Mouse (Mus musculus) bone marrow macrophage, adult 2 months (primary cell): ENCODE data around the gene Klhl36. TPM values are rescaled to one million over a fixed set of nuclear protein-coding genes. Genes with fewer than 3 reads are reported as not detected.
"Not testable (repeated sequence)": the region's sequence is repeated elsewhere in the genome, so short reads cannot be mapped to it uniquely, and the experiment has no call there.

Experiments
- H3K27ac ChIP-seq: 2 replicates; pipeline ENCODE4 v1.5.1; 2012; ENCODE audit warnings: low read depth, low read length; ENCODE audit not compliant: insufficient read depth
- H3K4me1 ChIP-seq: 2 replicates; pipeline ENCODE4 v1.6.1; 2012; ENCODE audit warnings: low read length; ENCODE audit not compliant: control insufficient read depth, insufficient read depth
- H3K4me3 ChIP-seq: 2 replicates; pipeline ENCODE4 v1.5.1; 2012; ENCODE audit warnings: mild to moderate bottlenecking, low read length, moderate library complexity; ENCODE audit not compliant: insufficient read depth
- CTCF ChIP-seq: IDR thresholded peaks from 2 replicates; pipeline ENCODE4 v1.5.1; 2012; ENCODE audit warnings: low read depth, mild to moderate bottlenecking, low read length, moderate library complexity
- POLR2A ChIP-seq: IDR thresholded peaks from 2 replicates; pipeline ENCODE4 v1.6.1; 2012; ENCODE audit warnings: mild to moderate bottlenecking, low read depth, low read length, borderline replicate concordance
- polyA plus RNA-seq: library from polyadenylated mRNA; stranded (reverse); fragments of >200 nt; gene quantifications from 2 replicates; pipeline ENCODE4 v1.2.4, GENCODE M21; 2012; ENCODE audit not compliant: missing spikeins, insufficient read depth, insufficient read length

Klhl36 gene
- polyA plus RNA-seq, 1 experiment = 7.6 TPM

DNA sequence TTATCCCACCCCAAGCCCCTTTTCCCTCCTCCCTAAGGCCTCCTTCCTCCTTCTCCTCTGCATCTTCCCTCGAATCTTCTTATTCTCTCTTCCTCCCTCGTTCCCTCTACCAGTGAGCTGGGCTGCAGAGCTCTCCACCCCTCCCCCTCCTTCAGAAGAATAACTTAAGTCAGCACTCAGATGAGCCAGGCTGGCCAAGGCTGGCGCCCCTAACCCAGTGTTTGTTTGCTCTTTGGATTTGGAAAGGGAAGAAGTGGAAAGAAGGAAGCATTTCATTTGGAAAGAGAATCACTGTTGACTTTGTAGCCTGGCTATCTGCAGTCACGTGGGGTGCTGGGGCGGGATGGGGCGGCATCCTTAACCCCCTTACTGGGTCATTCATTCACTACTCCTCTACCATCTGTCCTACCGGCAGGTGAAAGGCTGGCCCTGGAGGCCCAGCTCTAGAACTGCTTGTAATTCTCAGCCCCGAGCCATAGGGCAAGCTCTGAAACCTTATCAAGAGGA is 21.1 kb upstream of the Klhl36 start:
- Histone ChIP-seq H3K4me1 (peaks cover 28% of the 10 kb centered on the region), H3K4me3 (peak overlapping the region; percentile 58), H3K27ac (peak overlapping the region; percentile 81)
- TF ChIP-seq CTCF = no peak
- TF ChIP-seq POLR2A = no peak

DNA sequence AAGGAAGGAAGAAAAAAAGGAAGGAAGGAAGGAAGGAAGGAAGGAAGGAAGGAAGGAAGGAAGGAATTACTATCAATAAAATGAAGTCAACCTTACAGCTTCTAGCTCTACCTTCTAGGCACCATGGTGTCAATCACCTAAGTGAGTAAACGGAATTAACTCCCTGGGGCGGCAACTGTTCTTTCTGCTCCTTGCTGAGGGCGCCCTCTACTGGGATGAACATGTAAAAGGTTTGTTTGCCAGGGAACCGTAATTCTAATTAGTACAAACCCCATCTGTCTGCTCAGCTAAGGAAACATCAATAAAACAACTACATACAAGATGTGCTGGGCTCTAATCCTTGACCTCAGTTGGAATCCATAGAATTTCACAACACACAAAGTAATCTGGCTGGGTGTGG is 18.6 kb upstream of the Klhl36 start:
- Histone ChIP-seq H3K4me1 (peaks cover 10% of the 10 kb centered on the region), H3K4me3 (no peak overlapping the region), H3K27ac (no peak overlapping the region)
- TF ChIP-seq POLR2A (no peak), CTCF (peak; percentile 60; the same call in 1 of the 2 replicates)

DNA sequence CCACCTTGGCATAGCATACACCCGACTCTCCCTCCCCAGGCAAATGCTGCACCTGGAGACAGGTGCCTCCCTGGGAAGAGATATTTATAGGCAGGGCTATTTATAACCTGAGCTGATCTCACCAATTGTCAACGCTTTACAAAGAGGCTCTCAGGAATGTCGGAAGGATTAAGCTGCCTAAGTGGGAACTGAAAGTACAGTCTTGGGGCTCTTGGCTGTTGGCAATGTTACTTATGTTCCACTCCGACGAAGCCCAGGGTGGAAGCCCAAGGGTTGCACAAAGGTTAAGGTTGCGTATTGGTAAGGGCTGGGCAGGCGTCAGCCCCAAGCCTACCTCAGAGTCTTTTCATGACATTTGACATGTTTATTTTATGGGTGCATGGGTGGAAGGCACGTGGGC is 17.5 kb upstream of the Klhl36 start:
- no peak overlapping the region for H3K4me3 ChIP-seq
- H3K27ac ChIP-seq = no peak overlapping the region
- peaks cover 10% of the 10 kb centered on the region for H3K4me1 ChIP-seq
- no peak for TF ChIP-seq CTCF
- no peak for TF ChIP-seq POLR2A

DNA sequence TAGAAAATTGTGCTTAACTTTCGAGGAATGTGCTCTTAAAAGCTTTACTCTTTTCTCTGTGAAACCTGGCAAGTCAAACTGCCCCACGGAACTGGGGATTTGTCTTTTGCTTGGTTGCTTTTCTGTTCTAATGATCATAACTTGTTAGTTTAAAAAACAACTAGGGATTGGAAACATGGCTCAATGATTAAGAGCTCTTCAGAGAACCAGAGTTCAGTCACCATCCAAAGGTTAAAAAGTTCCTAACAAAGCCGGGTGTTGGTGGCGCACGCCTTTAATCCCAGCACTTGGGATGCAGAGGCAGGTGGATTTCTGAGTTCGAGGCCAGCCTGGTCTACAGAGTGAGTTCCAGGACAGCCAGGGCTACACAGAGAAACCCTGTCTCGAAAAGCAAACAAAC is 16.3 kb upstream of the Klhl36 start:
- not testable (repeated sequence) for H3K4me1 ChIP-seq, H3K4me3 ChIP-seq, H3K27ac ChIP-seq

DNA sequence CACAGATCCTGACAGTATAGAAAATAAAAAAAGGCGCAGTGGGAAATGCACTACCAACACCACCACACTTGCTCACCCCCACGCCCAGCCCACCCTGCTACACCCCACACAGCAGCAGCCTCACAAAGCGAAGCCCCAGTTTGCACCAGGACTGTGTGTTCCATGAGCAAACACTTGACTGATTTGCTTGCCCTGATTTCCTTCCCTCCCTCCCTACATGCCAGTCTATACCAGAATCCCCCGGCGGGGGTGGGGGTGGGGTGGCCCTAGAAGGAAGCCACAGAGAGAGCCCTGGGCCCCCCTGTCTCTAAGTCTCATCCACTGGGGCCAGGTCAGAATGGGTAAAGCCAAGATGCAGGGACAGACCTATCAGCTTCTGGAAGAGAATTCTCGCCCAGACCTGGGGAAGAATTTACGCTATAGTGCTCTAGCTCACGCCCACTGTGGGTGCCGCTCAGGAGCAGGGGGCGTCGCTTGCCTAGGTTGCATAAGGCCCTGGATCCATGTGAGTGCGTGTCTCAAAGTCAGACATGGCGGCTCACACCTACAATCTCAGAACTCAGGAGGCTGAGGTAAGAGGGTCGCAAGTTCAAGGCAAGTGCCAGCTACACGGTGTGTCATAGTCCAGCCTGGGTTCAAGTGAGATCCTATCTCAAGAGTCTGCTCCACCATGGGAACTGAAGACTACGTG is 14.7 kb upstream of the Klhl36 start:
- H3K27ac ChIP-seq = no peak overlapping the region
- peaks cover 3% of the 10 kb centered on the region for H3K4me1 ChIP-seq
- TF ChIP-seq POLR2A = no peak
- TF ChIP-seq CTCF = no peak
- H3K4me3 ChIP-seq = no peak overlapping the region

DNA sequence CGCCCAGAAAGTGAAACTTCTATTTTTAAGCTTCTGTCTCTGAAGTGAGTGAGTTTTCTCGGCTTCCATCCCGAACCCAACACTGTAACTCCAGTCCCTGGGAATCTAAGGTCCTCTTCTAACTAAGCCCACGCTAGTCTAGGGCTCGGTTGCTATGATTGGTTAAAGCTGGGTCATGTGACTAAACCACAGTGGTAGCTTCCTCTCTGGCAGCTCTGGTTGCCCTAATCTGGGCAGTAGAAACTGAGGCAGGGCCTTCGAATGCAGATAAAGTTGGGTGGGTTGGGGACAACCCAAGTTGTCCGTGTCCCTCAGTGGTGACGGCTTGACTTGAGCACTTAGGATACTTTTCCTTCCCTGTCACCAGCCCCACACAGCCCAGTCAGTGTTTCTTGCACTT is 8.5 kb upstream of the Klhl36 start:
- Histone ChIP-seq H3K4me3 (no peak overlapping the region), H3K4me1 (peaks cover 11% of the 10 kb centered on the region), H3K27ac (no peak overlapping the region)
- TF ChIP-seq CTCF (no peak), POLR2A (no peak)

DNA sequence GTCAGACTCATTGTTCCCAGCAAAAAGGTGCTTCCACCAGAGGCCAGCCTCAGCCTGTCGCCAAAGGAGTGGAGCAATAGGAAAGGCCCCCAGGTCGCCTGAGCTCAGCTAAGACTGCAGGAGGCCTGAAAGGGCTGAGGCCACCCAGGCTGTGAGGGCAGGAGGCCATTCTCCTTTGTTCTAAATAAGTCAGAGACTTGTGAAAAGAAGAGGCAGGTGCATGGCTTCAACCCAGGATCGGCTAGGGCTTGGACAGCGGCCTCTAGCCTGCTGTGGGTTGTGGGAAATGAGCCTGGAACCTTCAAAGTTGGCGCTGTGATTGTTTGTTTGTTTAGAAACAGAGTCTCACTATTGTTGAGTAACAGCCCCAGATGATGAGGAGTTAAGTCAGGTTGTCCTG is 8.0 kb upstream of the Klhl36 start:
- Histone ChIP-seq H3K4me3 (no peak overlapping the region), H3K27ac (no peak overlapping the region), H3K4me1 (peaks cover 11% of the 10 kb centered on the region)
- no peak for TF ChIP-seq CTCF
- no peak for TF ChIP-seq POLR2A

DNA sequence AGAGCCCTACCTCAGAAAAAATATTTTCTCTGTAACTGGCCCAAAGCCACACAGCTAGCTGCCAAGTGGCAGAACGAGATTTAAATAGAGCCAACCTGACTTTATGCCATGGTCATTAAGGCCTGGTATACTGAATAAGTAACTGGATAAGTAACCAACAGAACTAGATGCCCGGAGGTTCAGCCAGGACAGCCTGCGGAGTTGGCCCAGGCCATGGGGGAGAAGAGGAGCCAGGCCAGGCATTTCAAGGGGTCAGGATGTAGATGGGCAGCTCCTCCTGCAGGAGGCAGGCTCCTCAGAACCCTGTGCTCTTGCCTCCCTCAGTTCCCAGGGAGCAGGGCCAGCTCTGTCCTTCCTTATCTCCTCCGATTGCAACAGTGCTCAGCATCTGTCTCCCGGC is 6.4 kb upstream of the Klhl36 start:
- Histone ChIP-seq H3K4me1 (peaks cover 14% of the 10 kb centered on the region), H3K27ac (no peak overlapping the region), H3K4me3 (no peak overlapping the region)
- TF ChIP-seq POLR2A = no peak
- TF ChIP-seq CTCF = no peak

DNA sequence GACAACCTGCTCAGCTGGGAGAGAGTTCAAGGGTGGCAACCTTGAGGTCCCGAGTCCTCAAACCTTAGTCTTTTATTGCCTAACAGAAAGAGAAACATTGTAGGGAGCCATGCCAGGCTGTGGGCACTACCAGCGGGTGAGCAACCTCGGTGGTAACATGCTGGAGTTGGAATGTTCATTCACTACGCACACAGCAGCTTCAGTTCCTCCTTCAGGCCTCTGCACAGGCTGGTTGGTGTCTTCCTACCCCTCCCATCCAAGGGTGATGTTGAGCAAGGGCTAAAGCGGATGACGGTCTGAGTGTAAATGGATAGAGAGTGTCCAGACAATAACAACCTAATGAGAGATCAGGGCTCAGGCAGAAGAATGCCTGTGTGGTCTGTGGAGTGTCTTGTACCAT is 4.3 kb upstream of the Klhl36 start:
- TF ChIP-seq CTCF = no peak
- no peak for TF ChIP-seq POLR2A

DNA sequence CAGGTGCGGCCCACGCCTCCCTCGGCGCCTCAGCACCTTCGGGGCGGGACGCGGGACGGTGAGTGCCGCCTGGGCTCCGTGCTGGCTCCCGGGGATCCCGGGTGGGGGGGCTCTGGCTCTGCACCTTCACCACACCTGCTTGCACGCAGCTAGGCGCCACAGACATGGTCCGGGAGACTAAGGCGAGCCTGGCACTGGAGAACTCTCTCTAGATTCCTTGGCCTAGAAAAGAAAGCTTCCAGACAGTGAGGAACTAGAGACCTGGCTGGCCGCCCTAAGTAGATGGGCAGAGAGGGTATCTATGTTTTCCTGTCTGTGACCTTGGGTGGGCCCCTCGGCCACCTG is 296 bp downstream of the Klhl36 start:
- TF ChIP-seq POLR2A (no peak), CTCF (no peak)

More for the DNA sequence above, 4.3 kb upstream of the Klhl36 start:
- Histone ChIP-seq H3K4me1 (peaks cover 15% of the 10 kb centered on the region), H3K27ac (no peak overlapping the region), H3K4me3 (no peak overlapping the region)

More for the DNA sequence above, 296 bp downstream of the Klhl36 start:
- Histone ChIP-seq H3K4me3 (peak overlapping the region; percentile 76), H3K4me1 (peaks cover 21% of the 10 kb centered on the region), H3K27ac (no peak overlapping the region; the same call in 1 of the 2 replicates)
